Mouse (Mus musculus) megakaryocyte, embryonic 14.5 days (primary cell): ENCODE measurements at regions not wholly inside any gene's neighbourhood (a gene's known extent, or its start where the extent isn't known, plus 50 kb on each side); places are given as distances from the start of the nearest gene placed in this dataset.

Experiments
- FLI1 ChIP-seq: IDR thresholded peaks from 2 replicates; pipeline ENCODE4 v1.6.1; 2012; ENCODE audit warnings: low read length, inconsistent platforms, mixed read lengths
- GATA1 ChIP-seq: IDR thresholded peaks from 3 replicates; pipeline ENCODE4 v1.6.1; 2012; ENCODE audit warnings: mixed read lengths, low read length, inconsistent platforms, borderline replicate concordance

- TF ChIP-seq GATA1 = no peak
- no peak for TF ChIP-seq FLI1
Measured at GRCm38 (mm10) chr13:111987420-111987819, 178.6 kb upstream of the Map3k1 start.
